Mouse (Mus musculus) MEL (cell line): ENCODE results near the gene Gsg1l.

Source experiments
- CTCF ChIP-seq, 3 experiments: IDR thresholded peaks in 2 of 3; conservative IDR thresholded peaks in 1 of 3; 2 replicates each; pipeline ENCODE4 v1.5.1; 2011 to 2012; ENCODE audit warnings: low read length in 3 of 3, low read depth in 2 of 3, mild to moderate bottlenecking in 2 of 3, improper control_type of control experiment in 1 of 3, inconsistent platforms in 1 of 3, mixed read lengths in 1 of 3, moderate library complexity in 1 of 3; ENCODE audit not compliant: control insufficient read depth in 1 of 3, insufficient read depth in 1 of 3, poor library complexity in 1 of 3, severe bottlenecking in 1 of 3
- ELF1 ChIP-seq: IDR thresholded peaks from 2 replicates; pipeline ENCODE4 v1.6.1; 2014; ENCODE audit warnings: low read depth, mild to moderate bottlenecking, inconsistent platforms, low read length, improper control_type of control experiment, moderate library complexity
- MAZ ChIP-seq: IDR thresholded peaks from 2 replicates; pipeline ENCODE4 v1.6.1; 2012; ENCODE audit warnings: low read depth, mild to moderate bottlenecking, inconsistent platforms, low read length, improper control_type of control experiment
- POLR2A ChIP-seq, 2 experiments: IDR thresholded peaks; 2 replicates each; pipeline ENCODE4 v1.6.1; 2011 to 2012; ENCODE audit warnings: low read length in 2 of 2, mild to moderate bottlenecking in 2 of 2, control low read depth in 1 of 2, improper control_type of control experiment in 1 of 2, low read depth in 1 of 2, moderate library complexity in 1 of 2; ENCODE audit not compliant: control insufficient read depth in 1 of 2, insufficient read depth in 1 of 2, poor library complexity in 1 of 2
- ZKSCAN1 ChIP-seq: IDR thresholded peaks from 2 replicates; pipeline ENCODE4 v1.6.1; 2012; ENCODE audit warnings: low read depth, mild to moderate bottlenecking, inconsistent platforms, low read length, improper control_type of control experiment, moderate library complexity

GRCm38 (mm10) chr7:126051910-126052309, 30.3 kb downstream of the Gsg1l start:
- TF ChIP-seq ELF1 (no peak), POLR2A (IDR thresholded peaks at IDR 0.05; ENCODE audit: control insufficient read depth in 1 of 2, insufficient read depth in 1 of 2, low read depth in 1 of 2, low read length in 2 of 2, poor library complexity in 1 of 2) (no peak), MAZ (no peak), ZKSCAN1 (no peak), CTCF (IDR thresholded peaks at IDR 0.05 in 2 of 3, conservative IDR thresholded peaks at IDR 0.05 in 1 of 3; ENCODE audit: control insufficient read depth in 1 of 3, insufficient read depth in 1 of 3, low read depth in 2 of 3, low read length in 3 of 3, poor library complexity in 1 of 3, severe bottlenecking in 1 of 3) (no peak)
